Mouse (Mus musculus) lung, postnatal 0 days (tissue): ENCODE data around the gene Amtn. TPM values are rescaled to one million over a fixed set of nuclear protein-coding genes. Genes with fewer than 3 reads are reported as not detected.
"Not testable (repeated sequence)": the region's sequence is repeated elsewhere in the genome, so short reads cannot be mapped to it uniquely, and the experiment has no call there.

Source experiments
- ATAC-seq: fragments of 200-750 bp; cut with Nextera tagmentation; 2 replicates; pipeline ENCODE4 v1.8.0; 2017; ENCODE audit warnings: moderate library complexity
- DNase-seq: peaks from one replicate; pipeline ENCODE4 v3.0.0-alpha.2; 2016; ENCODE audit warnings: low spot score
- H3K27ac ChIP-seq: fragments of 300-500 bp; sonication (generic); 2 replicates; pipeline ENCODE4 v1.5.1; 2014; ENCODE audit warnings: antibody characterized with exemption, mild to moderate bottlenecking, low read length, mixed read lengths
- H3K27me3 ChIP-seq: fragments of 300-500 bp; sonication (generic); replicated peaks from 2 replicates; pipeline ENCODE4 v1.6.1; 2014; ENCODE audit warnings: low read length, mixed read lengths; ENCODE audit not compliant: insufficient read depth
- H3K36me3 ChIP-seq: fragments of 300-500 bp; sonication (generic); 2 replicates; pipeline ENCODE4 v1.6.1; 2014; ENCODE audit warnings: low read length, mixed read lengths; ENCODE audit not compliant: insufficient read depth
- H3K4me1 ChIP-seq: fragments of 300-500 bp; sonication (generic); 2 replicates; pipeline ENCODE4 v1.6.1; 2014; ENCODE audit warnings: antibody characterized with exemption, low read depth, low read length, mixed read lengths; ENCODE audit not compliant: insufficient read depth
- H3K4me2 ChIP-seq: fragments of 300-500 bp; sonication (generic); replicated peaks from 2 replicates; pipeline ENCODE4 v1.6.1; 2014; ENCODE audit warnings: low read depth, mild to moderate bottlenecking, low read length, moderate library complexity, mixed read lengths
- H3K4me3 ChIP-seq: fragments of 300-500 bp; sonication (generic); 2 replicates; pipeline ENCODE4 v1.5.1; 2014; ENCODE audit warnings: low read depth, low read length
- H3K9ac ChIP-seq: fragments of 300-500 bp; sonication (generic); replicated peaks from 2 replicates; pipeline ENCODE4 v1.6.1; 2014; ENCODE audit warnings: low read depth, mild to moderate bottlenecking
- H3K9me3 ChIP-seq: fragments of 300-500 bp; sonication (generic); 2 replicates; pipeline ENCODE4 v1.6.1; 2016; ENCODE audit warnings: low read length, mixed read lengths
- CTCF ChIP-seq: IDR thresholded peaks from 2 replicates; pipeline ENCODE4 v1.5.1; 2016; ENCODE audit warnings: antibody characterized with exemption, mild to moderate bottlenecking
- EP300 ChIP-seq: IDR thresholded peaks from 2 replicates; pipeline ENCODE4 v1.6.1; 2016; ENCODE audit warnings: antibody characterized with exemption, mild to moderate bottlenecking, control low read depth
- WGBS: fragments of 180-500 bp; shearing (Covaris S2); extraction: QIAGEN DNeasy Blood & Tissue Kit; methylation state at CpG from one replicate; pipeline ENCODE4 v1.1.7; 2014; 5-methylcytosine and 5-hydroxymethylcytosine counted together
- polyA plus RNA-seq: library from polyadenylated mRNA; unstranded; fragments of >200 nt; fragmentation: Nextera tagmentation; extraction: Ambion mirVana; gene quantifications from 2 replicates; pipeline ENCODE4 v1.2.1, GENCODE M21; 2015

Gene Amtn
- polyA plus RNA-seq, result 0.13 and 0.23 TPM in 2 replicates

GRCm38 (mm10) chr5:88375808-88376207 lies at the start of gene Amtn:
Gene Amtn (plus strand): TSS chr5:88376108.
- no peak for TF ChIP-seq CTCF
- no peak for TF ChIP-seq EP300
- Histone ChIP-seq H3K36me3 (no peaks in the 10 kb centered on the region), H3K4me1 (no peaks in the 10 kb centered on the region), H3K9ac (no peak within 1 kb of the TSS), H3K27me3 (no peaks in the 10 kb centered on the region), H3K4me3 (no peak within 1 kb of the TSS), H3K4me2 (no peak within 1 kb of the TSS), H3K27ac (no peak within 1 kb of the TSS), H3K9me3 (no peaks in the 10 kb centered on the region)
- ATAC-seq, result no peak
- DNase-seq, result peak; percentile 21
- WGBS, result 55% methylated on average over 4 of the region's 4 CpGs

- H3K27me3 ChIP-seq, H3K36me3 ChIP-seq, H3K4me3 ChIP-seq, H3K9ac ChIP-seq, ATAC-seq, H3K4me1 ChIP-seq, H3K9me3 ChIP-seq, H3K27ac ChIP-seq, H3K4me2 ChIP-seq, DNase-seq: not testable (repeated sequence)
- 60% methylated on average over 2 of the region's 2 CpGs for WGBS
Measured at GRCm38 (mm10) chr5:88348533-88348932, 27.4 kb upstream of the Amtn start.

- WGBS, result 7% methylated on average over 5 of the region's 5 CpGs
- H3K36me3 ChIP-seq, result no peaks in the 10 kb centered on the region
- H3K9me3 ChIP-seq, result no peaks in the 10 kb centered on the region
- H3K4me2 ChIP-seq, result no peak overlapping the region
- H3K27ac ChIP-seq, result no peak overlapping the region
- no peaks in the 10 kb centered on the region for H3K27me3 ChIP-seq
- TF ChIP-seq EP300, result no peak
- peak; percentile 63 for TF ChIP-seq CTCF
- H3K9ac ChIP-seq, result no peak overlapping the region
- DNase-seq (peak; percentile 36), ATAC-seq (no peak)
- H3K4me3 ChIP-seq, result no peak overlapping the region
- H3K4me1 ChIP-seq, result no peaks in the 10 kb centered on the region
Measured at GRCm38 (mm10) chr5:88364768-88365167, 11.1 kb upstream of the Amtn start.

- no peaks in the 10 kb centered on the region for H3K27me3 ChIP-seq
- H3K4me3 ChIP-seq, result no peak overlapping the region
- no peak for DNase-seq
- no peak overlapping the region for H3K27ac ChIP-seq
- no peak overlapping the region for H3K4me2 ChIP-seq
- H3K36me3 ChIP-seq, result no peaks in the 10 kb centered on the region
- H3K9ac ChIP-seq, result no peak overlapping the region
- H3K9me3 ChIP-seq, result no peaks in the 10 kb centered on the region
- TF ChIP-seq CTCF (no peak), EP300 (no peak)
- WGBS, result 61% methylated on average over 1 of the region's 1 CpGs
- no peak for ATAC-seq
- H3K4me1 ChIP-seq, result no peaks in the 10 kb centered on the region
Measured at GRCm38 (mm10) chr5:88366886-88367285, 9.0 kb upstream of the Amtn start.

GRCm38 (mm10) chr5:88370578-88371232 lies 5.2 kb upstream of the Amtn start:
- DNase-seq (no peak), ATAC-seq (no peak)
- 56% methylated on average over 6 of the region's 6 CpGs for WGBS
- H3K27ac ChIP-seq, result no peak overlapping the region
- H3K4me3 ChIP-seq, result no peak overlapping the region
- H3K36me3 ChIP-seq, result no peaks in the 10 kb centered on the region
- H3K4me1 ChIP-seq, result no peaks in the 10 kb centered on the region
- H3K27me3 ChIP-seq, result no peaks in the 10 kb centered on the region
- TF ChIP-seq EP300, result no peak
- no peak for TF ChIP-seq CTCF
- no peak overlapping the region for H3K4me2 ChIP-seq
- no peaks in the 10 kb centered on the region for H3K9me3 ChIP-seq
- no peak overlapping the region for H3K9ac ChIP-seq

- H3K4me2 ChIP-seq, result no peak overlapping the region
- WGBS, result 73% methylated on average over 6 of the region's 6 CpGs
- no peaks in the 10 kb centered on the region for H3K36me3 ChIP-seq
- TF ChIP-seq CTCF (no peak), EP300 (no peak)
- H3K9me3 ChIP-seq, result no peaks in the 10 kb centered on the region
- H3K27me3 ChIP-seq, result no peaks in the 10 kb centered on the region
- H3K4me1 ChIP-seq, result no peaks in the 10 kb centered on the region
- no peak overlapping the region for H3K27ac ChIP-seq
- DNase-seq (no peak), ATAC-seq (no peak)
- H3K4me3 ChIP-seq, result no peak overlapping the region
- no peak overlapping the region for H3K9ac ChIP-seq
Measured at GRCm38 (mm10) chr5:88372563-88372962, 3.3 kb upstream of the Amtn start.

- DNase-seq, H3K9me3 ChIP-seq, H3K27ac ChIP-seq, H3K4me2 ChIP-seq, ATAC-seq, H3K9ac ChIP-seq, H3K36me3 ChIP-seq, H3K27me3 ChIP-seq, H3K4me3 ChIP-seq, H3K4me1 ChIP-seq: not testable (repeated sequence)
- 0 out of 2 replicates have a peak, but pooled peaks have one; percentile 4 for TF ChIP-seq CTCF
- WGBS, result 76% methylated on average over 2 of the region's 2 CpGs
Measured at GRCm38 (mm10) chr5:88391960-88392359, 16.1 kb downstream of the Amtn start.
